Mouse (Mus musculus): ENCODE measurements around the gene Rfx2. TPM values are rescaled to one million over a fixed set of nuclear protein-coding genes. Genes with fewer than 3 reads are reported as not detected.
A peak's percentile ranks its signal among the peaks of the same experiment; 100 is the strongest.

Rfx2 gene
- total RNA-seq, 2 experiments from 2014 or later, result 3.8 to 5.6 TPM

DNA sequence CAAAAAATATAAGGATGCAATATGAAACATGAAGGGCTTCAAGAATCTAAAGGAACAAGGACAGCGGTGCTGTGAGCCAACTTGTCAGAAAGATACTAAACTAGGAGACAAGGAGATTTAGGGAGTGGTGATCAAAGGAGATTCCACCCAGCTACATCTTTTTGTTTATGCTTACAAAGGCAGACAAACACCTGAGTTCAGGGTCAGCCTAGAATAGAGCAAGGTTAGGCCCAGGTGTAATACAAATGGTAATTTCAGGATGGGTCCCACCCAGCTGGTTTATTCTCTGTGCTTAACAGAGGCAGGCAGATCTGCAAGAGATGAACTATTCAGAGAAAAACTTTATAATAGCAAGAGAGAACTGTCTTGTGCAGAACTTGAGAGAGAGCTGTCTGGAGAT lies 2.6 kb upstream of the Rfx2 start:
- DNase-seq (ENCODE audit: low spot score in 2 of 2), result no peak

DNA sequence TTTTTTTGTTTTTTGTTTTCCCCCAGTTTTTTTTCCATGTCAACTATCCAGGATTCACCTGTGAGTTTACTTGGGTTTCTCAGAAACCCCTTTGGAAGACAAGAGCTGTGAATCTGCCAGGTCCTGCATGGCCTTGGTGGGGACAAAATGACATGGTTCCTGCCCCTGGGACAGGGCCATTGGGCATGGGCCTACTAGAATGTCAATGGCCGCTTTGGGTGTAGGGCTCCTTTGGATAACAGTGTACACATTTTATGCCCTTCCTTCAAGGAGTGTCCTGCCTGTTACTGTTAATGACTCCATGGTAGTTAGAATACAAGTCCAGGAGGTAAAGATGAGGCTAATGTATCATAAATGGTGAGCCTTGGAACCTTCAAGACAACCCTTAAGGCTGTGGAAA lies 2.1 kb upstream of the Rfx2 start:
- DNase-seq (ENCODE audit: low spot score in 2 of 2), result no peak

DNA sequence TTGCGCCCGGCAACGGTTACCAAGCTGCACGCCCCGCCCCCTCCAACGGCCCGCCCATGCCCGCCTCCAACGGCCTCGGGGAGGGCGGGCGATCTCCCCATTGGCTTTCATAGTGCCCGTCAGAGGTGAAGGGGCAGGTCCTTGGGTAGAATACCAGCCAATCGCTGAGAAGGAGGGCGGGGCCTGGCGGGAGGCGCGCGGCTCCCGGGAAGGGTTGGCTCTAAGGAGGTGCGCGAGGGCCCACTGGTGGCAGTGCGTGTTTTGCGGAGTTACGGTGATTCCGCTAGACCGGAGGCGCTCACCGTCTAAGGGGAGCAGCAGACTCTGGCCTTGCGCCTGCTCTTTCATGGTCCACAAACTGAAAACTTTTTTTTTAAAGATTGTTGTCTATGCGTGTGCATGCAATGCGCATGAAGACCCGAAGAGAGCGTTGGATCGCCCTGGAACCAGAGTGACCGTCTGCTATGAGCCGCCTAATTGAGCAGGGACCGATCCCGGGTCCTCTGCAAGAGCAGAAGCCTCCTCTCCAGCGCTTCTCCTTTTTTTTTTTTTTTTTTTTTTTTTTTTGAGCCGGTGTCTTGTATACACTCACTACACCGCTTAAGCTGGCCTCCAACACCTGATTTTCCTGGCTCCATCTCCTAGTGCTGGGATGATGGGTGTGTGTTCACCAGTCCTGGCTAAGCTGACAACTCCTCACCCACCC lies 451 bp upstream of the Rfx2 start:
- peak; percentile 95 to 98 for DNase-seq (ENCODE audit: low spot score in 2 of 2)

DNA sequence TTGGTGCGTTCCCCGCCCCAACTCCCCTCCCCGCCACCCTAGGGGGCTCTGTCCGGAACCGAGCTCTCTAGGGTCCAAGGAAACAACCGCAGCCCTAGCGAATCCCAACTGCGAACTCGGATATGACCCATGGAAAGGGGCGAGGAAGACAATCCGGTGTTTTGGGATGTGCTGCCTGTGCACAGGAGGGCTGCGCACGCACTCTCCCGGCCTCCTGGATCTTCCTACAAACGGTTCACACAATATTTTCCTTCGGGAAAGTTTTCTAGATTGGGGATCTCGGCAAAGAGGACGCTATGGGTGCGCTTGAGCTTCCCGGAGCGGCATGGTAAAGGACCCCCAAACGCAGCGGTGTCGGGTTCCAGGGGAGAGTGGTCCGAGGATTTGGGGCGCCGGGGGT lies 1.0 kb downstream of the Rfx2 start:
- DNase-seq (ENCODE audit: low spot score in 2 of 2), result no peak

DNA sequence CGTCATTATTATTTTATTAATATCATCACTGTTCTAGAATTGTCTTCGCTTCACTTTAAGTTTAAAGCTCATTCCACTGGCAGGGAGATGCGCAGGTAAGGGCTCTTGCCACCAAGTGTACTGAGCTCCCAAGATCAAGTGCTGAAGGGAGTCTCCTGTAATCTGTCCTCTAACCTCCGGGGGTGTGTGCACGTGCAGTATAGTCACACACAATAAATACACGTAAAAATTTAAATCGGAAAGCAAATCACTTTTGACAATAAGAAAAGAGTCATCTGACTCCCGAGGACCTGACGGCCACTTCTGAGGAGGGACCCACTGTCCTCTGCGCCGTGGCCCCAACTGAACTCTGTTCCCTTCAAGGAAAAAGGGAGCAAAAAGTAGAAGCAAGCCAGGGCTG lies 1.6 kb downstream of the Rfx2 start:
- no peak for DNase-seq (ENCODE audit: low spot score in 2 of 2)

DNA sequence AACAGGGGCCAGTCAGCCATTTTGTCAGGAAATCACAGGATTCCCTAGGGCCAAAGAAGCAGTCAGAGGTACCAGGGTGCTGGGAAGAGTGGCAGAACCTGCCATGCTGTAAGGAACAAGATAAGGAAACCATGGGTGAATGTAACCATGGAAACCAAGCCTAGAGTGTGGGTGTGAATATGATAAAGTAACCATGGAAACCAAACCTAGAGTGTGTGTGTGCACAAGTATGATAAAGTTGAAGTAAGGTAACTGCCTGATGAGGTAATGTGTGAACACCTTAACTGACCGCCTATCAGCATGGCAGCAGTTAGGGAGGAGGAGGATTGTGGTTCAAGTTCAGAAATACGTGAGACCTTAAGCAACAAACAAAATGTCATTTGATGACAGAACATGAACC lies 4.1 kb downstream of the Rfx2 start:
- no peak for DNase-seq (ENCODE audit: low spot score in 2 of 2)

DNA sequence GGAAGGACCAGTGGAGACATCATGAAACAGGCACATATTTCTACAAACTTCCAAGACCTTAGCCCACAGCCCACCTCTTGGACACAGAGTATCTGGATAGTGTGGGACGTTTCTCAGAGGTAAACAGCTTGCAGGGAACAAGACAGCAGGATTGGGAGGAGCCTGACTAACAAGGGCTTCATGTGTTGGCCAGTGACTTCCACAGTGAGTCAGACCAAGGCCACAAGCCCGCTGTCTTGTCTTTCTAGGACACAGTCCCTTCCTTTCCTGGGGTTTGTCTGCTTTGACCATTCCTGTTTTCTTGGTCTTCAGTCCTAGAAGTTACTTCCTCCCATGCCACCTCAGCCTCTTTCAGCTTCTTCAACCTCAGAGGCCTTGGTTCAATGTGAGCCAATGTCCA lies 7.5 kb downstream of the Rfx2 start:
- no peak for DNase-seq (ENCODE audit: low spot score in 2 of 2)

DNA sequence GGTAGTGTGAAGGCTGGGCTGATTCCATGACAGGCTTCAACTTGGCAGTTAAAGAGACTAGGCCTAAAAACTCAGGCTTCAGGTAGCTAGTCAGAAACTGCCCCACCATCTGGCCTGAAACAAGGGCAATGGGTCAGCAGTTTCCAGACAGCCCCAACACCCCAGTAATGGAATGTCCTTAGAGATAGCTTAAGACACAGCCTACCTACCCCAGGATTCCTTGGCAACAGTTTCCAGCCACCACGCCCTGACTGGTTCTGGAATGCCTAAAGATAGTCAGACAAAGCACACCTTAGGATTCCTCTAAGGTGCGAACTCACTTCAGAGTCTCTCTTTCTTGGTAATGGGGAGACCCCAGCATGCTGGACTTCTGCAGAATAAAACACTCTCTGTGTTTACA lies 8.4 kb downstream of the Rfx2 start:
- DNase-seq (ENCODE audit: low spot score in 2 of 2), result no peak

DNA sequence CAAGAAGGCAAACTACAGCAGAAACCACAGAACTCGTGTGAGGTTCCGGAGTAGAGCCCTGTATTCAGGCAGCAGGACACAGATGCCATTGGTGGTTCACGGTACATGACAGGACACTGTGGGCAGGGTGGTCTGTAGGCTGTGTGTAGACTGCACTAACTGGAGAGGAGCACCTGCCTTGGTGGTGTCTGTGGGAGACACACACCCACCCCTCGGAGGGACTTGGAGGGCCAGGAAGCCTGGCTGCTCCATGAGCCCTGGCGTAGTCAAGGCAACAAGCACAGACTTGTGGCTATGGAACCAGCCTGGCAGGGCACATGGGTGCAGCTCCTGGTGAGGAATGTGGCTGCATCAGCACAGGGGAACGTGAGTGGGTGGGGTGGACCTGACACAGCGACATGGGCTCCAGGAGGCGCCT lies 11.1 kb downstream of the Rfx2 start:
- DNase-seq (ENCODE audit: low spot score in 2 of 2), result no peak

DNA sequence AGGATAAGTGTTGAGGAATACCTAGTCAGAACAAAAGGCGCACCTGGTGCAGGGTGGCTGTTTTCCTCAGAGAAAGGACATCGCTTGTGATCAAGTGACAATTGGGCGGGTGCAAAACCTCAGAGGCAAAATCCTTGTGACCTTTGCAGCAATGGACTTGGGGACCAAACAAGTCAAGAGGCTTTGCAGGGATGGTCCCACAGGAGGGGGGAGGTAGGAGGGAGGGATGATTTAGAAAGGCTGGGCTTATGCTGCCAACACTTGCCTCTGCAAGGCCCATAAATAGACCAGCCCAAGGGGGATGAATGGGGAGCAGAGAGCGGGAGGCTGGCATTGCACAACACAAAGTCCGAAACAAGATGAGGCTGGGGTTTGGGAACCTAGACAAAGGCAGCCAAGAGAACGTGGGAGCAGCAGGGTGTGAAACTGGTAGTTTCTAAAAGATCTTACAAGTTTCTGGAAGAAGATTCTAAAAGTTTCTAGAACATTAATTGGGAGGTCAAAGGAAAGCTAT lies 11.7 kb downstream of the Rfx2 start:
- no peak for DNase-seq (ENCODE audit: low spot score in 2 of 2)

DNA sequence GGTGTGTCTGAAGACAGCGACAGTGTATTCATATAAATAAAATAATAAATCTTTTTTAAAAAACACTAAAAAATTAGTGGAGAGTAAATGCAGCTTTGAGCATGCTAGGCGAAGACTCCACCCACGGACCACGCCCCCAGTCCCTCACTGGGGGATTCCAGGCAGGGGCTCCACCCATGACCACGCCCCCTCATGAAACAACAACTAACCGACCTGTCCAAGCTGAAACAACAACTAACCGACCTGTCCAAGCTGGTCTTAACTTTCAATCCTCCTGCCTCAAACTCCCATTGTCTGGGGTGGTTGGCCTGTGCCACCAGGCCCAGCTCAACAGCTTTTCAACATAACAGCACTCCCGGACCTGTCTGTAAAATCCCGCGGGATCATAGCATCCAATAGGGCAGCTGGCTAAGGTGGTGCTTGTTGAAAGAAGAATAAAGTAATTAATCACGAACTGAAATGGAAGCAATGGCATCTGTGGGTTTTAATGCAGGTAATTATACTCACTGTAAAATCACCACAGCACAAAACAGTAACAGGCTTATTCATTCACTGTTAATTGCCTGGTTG lies 12.7 kb downstream of the Rfx2 start:
- no peak for DNase-seq (ENCODE audit: low spot score in 2 of 2)

DNA sequence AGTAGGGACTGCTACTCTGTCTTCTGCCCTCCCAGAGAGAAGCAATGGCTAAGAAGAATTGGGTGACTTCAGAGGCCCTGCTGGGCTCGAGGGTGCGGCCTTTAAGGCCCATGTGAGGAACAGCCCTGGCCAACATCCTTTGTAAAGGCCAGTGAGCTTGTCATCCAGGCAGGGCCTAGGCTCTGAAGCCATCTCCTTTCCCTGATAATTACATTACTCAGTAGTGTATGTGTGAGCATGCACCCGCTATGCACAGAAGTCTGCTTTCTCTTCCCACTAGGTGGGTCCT lies 15.8 kb downstream of the Rfx2 start:
- no peak for DNase-seq (ENCODE audit: low spot score in 2 of 2)

DNA sequence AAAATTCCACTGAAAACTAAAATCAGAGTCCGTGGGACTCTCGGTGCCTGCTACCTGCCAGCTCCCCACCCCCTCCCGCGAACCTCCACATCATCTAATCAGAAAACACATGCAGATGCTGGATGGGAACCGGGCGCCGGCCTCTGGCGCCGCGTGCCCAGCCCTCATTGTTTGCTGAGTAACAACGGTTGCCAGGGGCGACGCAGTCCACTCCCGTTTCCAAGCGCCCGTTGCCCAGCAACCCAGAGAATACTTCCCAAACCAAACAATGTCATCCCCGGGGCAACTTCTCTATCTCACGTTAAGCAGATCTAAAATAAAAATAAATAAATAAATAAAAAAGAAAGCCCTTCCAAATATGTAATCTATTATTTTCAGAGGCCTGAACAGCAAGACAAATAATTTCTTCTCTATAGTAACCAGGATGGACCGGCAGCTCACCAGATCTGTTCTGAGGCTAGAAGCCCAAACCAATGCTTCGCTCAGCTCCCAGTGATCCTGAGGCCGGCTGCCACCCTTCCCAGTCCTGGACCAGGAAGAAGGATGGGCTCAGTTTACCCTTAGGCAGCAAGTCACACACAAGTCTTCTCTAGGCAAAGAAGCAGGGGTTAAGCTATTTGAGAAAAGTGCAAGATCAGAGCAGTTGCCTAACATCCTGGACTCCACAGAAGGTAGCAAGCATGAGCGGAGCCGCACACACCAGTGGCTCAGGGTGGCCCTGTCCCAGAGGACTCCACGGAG lies 16.3 kb downstream of the Rfx2 start:
- DNase-seq (ENCODE audit: low spot score in 2 of 2), result peak; percentile 45 to 64

DNA sequence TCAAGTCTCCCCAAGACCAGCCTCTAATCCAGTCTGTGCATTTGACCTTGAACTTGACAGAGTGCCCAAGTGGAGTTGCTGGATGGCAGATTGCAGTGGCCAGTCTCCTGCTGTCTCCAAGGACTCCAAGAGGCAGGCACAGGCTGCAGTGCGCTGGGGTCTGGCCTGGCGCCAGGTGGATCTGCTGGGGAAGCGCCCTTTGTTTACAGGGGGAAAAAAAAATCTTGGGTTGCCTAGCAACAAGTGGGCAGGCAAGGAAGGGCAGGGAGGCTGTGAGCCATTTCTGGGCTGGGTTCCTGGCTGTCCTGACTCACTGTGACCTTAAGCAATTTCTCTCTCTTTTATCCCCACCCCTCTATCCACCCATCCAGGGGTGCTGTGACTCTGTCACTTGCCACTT lies 20.6 kb downstream of the Rfx2 start:
- peak; percentile 89 to 94 for DNase-seq (ENCODE audit: low spot score in 2 of 2)

DNA sequence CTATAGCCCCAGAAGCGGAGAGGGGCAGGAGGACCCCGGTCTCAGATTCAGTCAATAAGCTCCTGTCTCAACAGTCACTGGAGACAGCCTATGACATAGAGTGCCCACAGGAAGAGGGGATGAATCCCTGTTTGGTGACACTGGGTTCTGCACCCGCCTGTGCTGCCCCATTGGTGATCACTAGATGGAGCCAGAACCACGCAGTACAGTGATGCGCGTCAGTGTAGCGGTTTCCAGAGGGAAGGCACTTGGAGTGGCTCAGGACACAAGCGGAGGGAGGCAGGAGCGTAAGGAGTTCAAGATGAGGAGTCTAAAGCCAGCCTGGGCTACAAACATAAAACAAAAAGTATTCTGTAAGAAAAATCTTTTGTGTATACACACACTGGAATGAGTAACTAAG lies 22.3 kb downstream of the Rfx2 start:
- DNase-seq (ENCODE audit: low spot score in 2 of 2), result peak; percentile 76 to 77

DNA sequence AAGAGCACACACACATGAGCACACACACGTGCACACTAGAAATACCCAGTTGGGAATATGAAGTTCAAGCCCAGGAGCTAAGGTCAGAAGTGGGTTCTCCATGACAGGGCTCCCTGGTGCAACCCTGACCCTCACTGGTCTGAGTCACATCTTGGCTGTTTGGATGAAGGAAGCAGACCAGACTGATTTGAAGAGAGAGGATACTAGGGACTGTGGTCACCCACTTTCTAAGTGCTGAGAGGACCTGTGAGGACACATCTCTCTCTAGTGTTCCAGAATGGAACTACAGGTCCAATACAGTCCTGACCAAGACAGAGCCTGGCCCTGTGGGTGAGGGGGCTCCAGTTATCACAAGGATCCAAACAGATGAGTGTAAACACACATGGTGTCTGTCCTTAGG lies 25.0 kb downstream of the Rfx2 start:
- DNase-seq (ENCODE audit: low spot score in 2 of 2), result no peak

DNA sequence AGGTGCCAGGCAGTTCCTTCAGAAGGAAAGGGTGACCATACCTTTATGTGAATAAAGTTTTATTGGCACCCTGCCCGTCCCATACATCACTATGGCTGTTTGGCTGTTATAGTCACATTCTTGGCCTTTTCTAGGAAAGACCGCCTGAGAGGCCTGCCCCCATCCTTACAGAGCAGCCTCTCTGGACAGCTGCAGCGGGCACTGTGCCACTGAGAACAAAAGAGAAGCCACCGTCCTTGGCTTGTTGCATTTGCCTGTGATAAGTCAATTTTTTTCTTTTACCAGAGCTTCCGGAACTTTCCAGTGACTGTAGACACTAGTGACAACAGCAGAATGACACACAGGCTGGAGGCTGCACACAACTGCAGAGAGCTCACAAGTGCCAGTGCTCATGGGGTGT lies 25.9 kb downstream of the Rfx2 start:
- peak in 1 of 2 experiments; percentile 46 for DNase-seq (ENCODE audit: low spot score in 2 of 2)

DNA sequence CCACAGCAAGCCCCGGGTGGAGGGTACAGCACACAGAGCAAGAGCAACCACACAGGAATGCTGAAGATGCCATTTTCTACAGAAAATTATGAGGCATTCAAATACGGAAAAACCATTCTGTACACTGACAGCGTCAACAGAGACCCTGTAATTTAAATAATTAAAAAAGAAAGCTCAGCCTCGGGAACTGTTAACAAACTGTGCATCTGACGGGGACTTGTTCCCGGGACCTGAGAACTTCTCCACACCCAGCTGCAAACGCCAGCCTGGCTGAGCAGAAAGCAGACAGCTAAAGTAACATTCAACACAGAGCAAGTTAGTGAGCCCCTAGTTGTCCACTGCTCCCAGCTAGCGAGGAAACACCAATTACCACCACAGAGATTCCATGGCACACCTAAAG lies 28.7 kb downstream of the Rfx2 start:
- DNase-seq (ENCODE audit: low spot score in 2 of 2), result no peak

DNA sequence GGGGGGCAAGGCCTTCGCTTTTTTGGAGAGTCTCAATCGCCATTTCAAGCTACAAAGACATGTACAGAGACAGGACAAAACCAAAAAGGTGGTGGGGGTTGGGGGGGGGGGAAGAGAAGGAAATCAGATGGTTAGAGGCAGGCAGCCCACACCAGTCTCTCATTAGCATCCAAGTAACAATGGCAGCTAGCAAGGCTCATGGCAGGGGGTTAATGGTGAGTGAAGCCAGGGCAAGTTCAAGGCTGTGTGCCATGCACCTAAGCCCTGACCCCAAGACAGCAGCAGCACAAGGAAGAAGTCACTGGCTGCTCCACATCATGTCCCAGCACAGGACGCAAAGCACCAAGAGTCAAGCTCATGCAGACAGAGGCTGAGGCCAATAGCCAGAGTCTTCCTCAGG lies 31.5 kb downstream of the Rfx2 start:
- DNase-seq (ENCODE audit: low spot score in 2 of 2), result no peak

DNA sequence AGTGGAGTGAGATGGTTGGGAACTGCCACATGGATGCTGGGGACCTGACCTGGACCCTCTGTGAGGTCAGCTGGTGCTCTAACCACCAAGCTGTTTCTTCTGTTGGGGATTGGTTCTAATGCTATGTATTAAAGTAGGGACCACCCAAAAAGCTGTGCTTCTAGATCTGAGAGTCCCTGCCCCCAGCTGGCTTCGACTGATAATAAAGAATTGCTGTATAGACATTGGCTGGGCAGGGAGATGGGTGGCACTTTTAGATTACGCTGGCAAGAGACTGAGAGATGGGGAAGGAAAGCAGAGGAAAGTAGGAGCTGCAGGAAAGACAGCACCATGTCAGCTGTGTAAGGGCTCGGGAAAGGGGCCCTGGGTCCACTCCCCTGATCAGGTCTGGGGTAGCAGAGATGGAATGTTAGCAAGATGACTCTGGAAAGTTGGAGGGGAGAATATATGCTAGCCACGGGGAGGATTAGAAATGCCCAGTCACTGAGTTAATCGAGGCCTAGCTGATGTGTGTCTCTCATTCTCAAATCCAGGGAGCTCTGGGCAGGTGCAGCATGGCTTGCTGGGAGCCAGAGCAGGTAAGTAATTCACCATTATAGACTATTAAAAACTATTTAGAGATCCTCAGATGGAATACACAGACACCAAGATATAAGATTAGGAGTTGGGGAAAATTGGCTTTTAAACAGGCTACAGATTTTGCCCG lies 37.0 kb downstream of the Rfx2 start:
- no peak for DNase-seq (ENCODE audit: low spot score in 2 of 2)

DNA sequence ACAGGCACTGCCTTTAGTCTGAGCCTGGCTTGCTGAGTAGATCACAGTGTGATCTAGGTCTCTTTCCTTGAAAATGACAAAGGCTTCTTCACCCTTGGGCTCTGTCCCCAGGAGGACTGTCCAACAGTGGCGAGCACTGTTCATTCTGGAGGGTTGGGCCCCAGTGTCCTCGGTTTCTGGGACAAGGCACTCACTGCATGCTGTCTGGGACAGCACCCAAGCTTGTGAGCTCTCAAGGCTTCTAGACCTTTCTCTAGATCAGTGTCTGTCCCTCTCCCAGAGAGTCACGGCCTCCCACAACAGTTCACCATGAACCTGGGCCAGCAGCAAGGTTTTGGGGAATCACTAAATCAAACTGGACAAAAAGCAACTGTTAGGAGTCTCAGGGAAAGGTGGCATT lies 38.2 kb downstream of the Rfx2 start:
- no peak for DNase-seq (ENCODE audit: low spot score in 2 of 2)

DNA sequence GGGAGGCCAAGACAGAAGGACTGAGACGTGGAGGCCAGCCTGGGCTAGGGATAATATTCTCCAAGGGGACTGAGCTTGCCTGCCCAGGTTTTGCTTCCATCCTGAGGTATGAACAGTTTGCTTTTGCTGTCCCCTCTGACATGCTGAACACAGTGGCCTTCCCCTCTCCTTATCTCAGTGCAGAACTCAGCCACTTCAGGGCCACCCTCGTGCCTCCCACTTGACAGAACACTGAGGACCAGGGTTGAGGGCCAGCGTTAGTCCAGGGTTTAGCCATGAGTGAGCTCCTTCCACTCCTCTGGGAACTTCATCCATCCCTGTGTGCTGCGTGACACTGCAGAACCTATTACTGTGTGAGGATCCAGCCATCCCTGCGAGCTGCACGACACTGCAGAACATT lies 41.5 kb downstream of the Rfx2 start:
- no peak for DNase-seq (ENCODE audit: low spot score in 2 of 2)
